Mouse (Mus musculus): ENCODE results near the gene Cog3.

DNA sequence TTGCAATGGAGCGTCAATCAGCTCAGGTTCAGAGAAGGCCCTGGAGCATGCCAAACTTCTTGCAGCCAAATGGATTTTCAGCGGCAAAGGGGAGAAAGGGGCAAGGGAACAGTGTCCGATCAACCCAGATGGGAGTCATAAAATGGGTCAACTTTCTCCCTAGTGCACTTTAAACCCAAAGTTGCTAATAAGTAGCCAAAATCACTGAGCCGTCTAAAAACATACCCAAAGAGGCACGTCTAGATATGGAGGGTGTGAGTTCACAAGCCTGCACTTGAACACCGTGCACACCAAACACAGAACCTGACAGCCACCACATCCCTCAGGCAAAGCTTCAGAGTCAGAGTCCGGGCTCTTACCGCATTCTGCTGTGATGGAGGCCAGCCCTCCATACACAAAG is 22.3 kb upstream of the Cog3 start:
- no peak for TF ChIP-seq CTCF (IDR thresholded peaks at IDR 0.05; ENCODE audit: borderline replicate concordance, insufficient read depth, low read depth, low read length)
- no peak for TF ChIP-seq POLR2A (IDR thresholded peaks at IDR 0.05; ENCODE audit: borderline replicate concordance, insufficient read depth, low read length)

All from cerebellum, adult 2 months (tissue).